Comparison of ENCODE assay signal across 27 mouse cellular contexts in the genomic region with DNA sequence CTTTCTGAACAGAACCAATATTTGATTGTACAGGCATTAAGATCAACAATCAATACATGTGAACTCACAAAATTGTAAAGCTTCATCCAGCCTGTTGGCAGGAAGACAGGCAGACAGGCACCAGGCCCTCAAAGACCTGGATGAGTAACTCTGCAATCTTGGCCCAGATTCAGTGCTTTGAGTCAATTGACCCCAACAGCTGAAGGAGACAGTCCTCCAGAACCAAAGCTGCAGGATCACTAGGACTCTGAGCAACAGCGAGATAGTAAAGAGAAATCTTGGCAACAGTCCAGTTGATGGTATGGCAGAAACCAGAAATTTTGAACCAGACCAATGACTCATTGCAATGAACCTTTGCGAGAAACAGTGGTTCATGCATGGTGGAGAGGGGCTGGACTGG.
DNase-seq lines count a peak whose midpoint lies in the region; ATAC-seq and TF ChIP-seq lines count a peak whose summit lies in the region.
"Had no signal": no experiment of that assay in that cellular context is flagged by ENCODE, and none has a peak within 500 bp of the region (broad histone marks: within the 10 kb centered on the region; RNA-seq: fewer than 3 reads in every experiment).

No protein-coding gene starts in this region.

- no peak for ATAC-seq in limb, embryonic 14.5 days (ENCODE audit: low FRiP score, low read depth)
- ATAC-seq: forebrain, embryonic 13.5 days; forebrain, embryonic 16.5 days; hindbrain, postnatal 0 days; inflammation-experienced regulatory T-cells, adult 6 months; intestine, embryonic 16.5 days; Patski had no signal

- H3K9me3 ChIP-seq in limb, embryonic 14.5 days (ENCODE audit: control insufficient read depth, low read length) = no peaks in the 10 kb centered on the region
- H3K9me3 ChIP-seq in limb, embryonic 10.5 days (replicated peaks) = no peaks in the 10 kb centered on the region
- H3K9me3 ChIP-seq: forebrain, embryonic 10.5 days; forebrain, embryonic 13.5 days; G1E; heart, embryonic 10.5 days; heart, embryonic 13.5 days had no signal

- H3K4me3 ChIP-seq in limb, embryonic 14.5 days (replicated peaks; ENCODE audit: low read length) = no peak overlapping the region
- H3K4me3 ChIP-seq in limb, embryonic 10.5 days = no peak overlapping the region
- H3K4me3 ChIP-seq in myocyte = no peak overlapping the region
- H3K4me3 ChIP-seq: forebrain, embryonic 10.5 days; forebrain, embryonic 13.5 days; heart, adult 2 months; heart, embryonic 10.5 days; heart, embryonic 13.5 days had no signal

- H3ac ChIP-seq in myocyte (ENCODE audit: control insufficient read depth, insufficient read length) = no peak overlapping the region

- no peak overlapping the region for H3K27ac ChIP-seq in limb, embryonic 14.5 days (replicated peaks; ENCODE audit: low read depth, low read length)
- no peak overlapping the region for H3K27ac ChIP-seq in limb, embryonic 10.5 days
- H3K27ac ChIP-seq: forebrain, embryonic 10.5 days; forebrain, embryonic 13.5 days; heart, adult 2 months; heart, embryonic 10.5 days; heart, embryonic 13.5 days; hindbrain, embryonic 14.5 days; hindbrain, postnatal 0 days had no signal

- H3K36me3 ChIP-seq in limb, embryonic 14.5 days (ENCODE audit: control insufficient read depth, insufficient read depth, low read length) = no peaks in the 10 kb centered on the region
- no peaks in the 10 kb centered on the region for H3K36me3 ChIP-seq in limb, embryonic 10.5 days
- no peaks in the 10 kb centered on the region for H3K36me3 ChIP-seq in myocyte (ENCODE audit: control insufficient read depth, insufficient read depth)
- H3K36me3 ChIP-seq: forebrain, embryonic 10.5 days; G1E; heart, embryonic 10.5 days; heart, embryonic 13.5 days had no signal

- no peaks in the 10 kb centered on the region for H3K79me2 ChIP-seq in myocyte (ENCODE audit: control insufficient read depth, insufficient read depth)

- H3K4me1 ChIP-seq in limb, embryonic 14.5 days (ENCODE audit: control insufficient read depth, insufficient read depth, low read length) = no peaks in the 10 kb centered on the region
- H3K4me1 ChIP-seq in limb, embryonic 10.5 days = no peaks in the 10 kb centered on the region
- H3K4me1 ChIP-seq: forebrain, embryonic 10.5 days; forebrain, embryonic 13.5 days; heart, embryonic 10.5 days; heart, embryonic 13.5 days had no signal

- H3K27me3 ChIP-seq in limb, embryonic 14.5 days (ENCODE audit: control insufficient read depth, insufficient read depth, low read length) = no peaks in the 10 kb centered on the region
- H3K27me3 ChIP-seq in limb, embryonic 10.5 days (ENCODE audit: low read depth, poor library complexity, severe bottlenecking) = no peaks in the 10 kb centered on the region
- no peaks in the 10 kb centered on the region for H3K27me3 ChIP-seq in myocyte (ENCODE audit: control insufficient read depth, insufficient read depth, insufficient read length)
- H3K27me3 ChIP-seq: CH12.LX; forebrain, embryonic 13.5 days; heart, embryonic 13.5 days had no signal

- no peak for TF ChIP-seq POLR2A in limb, embryonic 14.5 days (IDR thresholded peaks at IDR 0.05; ENCODE audit: borderline replicate concordance, extremely low read depth, insufficient read depth, insufficient read length)
- TF ChIP-seq POLR2A in myocyte (IDR thresholded peaks at IDR 0.05; ENCODE audit: insufficient read length, low read depth) = no peak

- peak; percentile 32 for DNase-seq in adrenal gland, adult 2 months
- no peak for DNase-seq in adrenal gland, postnatal 25 days
- DNase-seq in limb, embryonic 14.5 days (ENCODE audit: low spot score) = peak; percentile 7
- DNase-seq in limb, embryonic 10.5 days (ENCODE audit: low spot score) = no peak
- DNase-seq in natural killer cell, adult 2 months (ENCODE audit: low spot score in 2 of 2) = no peak
- DNase-seq: adrenal gland, adult 8-10 months; cerebellum, adult 11-12 months; cerebellum, adult 8-10 months; cerebellum, postnatal 14 days; gastrocnemius, postnatal 10 days; gastrocnemius, postnatal 36 days; heart, adult 2 months; heart, postnatal 14 days; heart, postnatal 4 days had no signal

- WGBS in limb, embryonic 14.5 days = 87% methylated on average over 2 of the region's 2 CpGs
- 90% methylated on average over 2 of the region's 2 CpGs for WGBS in limb, embryonic 10.5 days

- no peak overlapping the region for H3K9ac ChIP-seq in limb, embryonic 14.5 days (ENCODE audit: low read depth, low read length, severe bottlenecking)
- H3K9ac ChIP-seq: forebrain, embryonic 13.5 days; heart, embryonic 13.5 days; hindbrain, embryonic 14.5 days had no signal

- no peak overlapping the region for H3K4me2 ChIP-seq in limb, embryonic 14.5 days (replicated peaks; ENCODE audit: low read depth, low read length, severe bottlenecking)
- no peak overlapping the region for H3K4me2 ChIP-seq in myocyte (ENCODE audit: low read depth)
- H3K4me2 ChIP-seq: forebrain, embryonic 13.5 days; heart, embryonic 13.5 days; hindbrain, embryonic 14.5 days had no signal

TF ChIP-seq in myocyte, 11 proteins besides CTCF, POLR2A, EP300 and RAD21:
- TF ChIP-seq USF1 (IDR thresholded peaks at IDR 0.05; ENCODE audit: low read depth) (no peak), E2F4 (IDR thresholded peaks at IDR 0.05; ENCODE audit: insufficient read depth) (no peak), MYOD1 (IDR thresholded peaks at IDR 0.05; ENCODE audit: control insufficient read depth in 1 of 3, insufficient read length in 2 of 3, low read depth in 2 of 3) (peak in 2 of 3 experiments; percentile 47 to 67), TCF12 (IDR thresholded peaks at IDR 0.05; ENCODE audit: insufficient read depth, poor library complexity, severe bottlenecking) (no peak), REST (IDR thresholded peaks at IDR 0.05; ENCODE audit: insufficient read depth, insufficient read length) (no peak), POLR2AphosphoS2 (IDR thresholded peaks at IDR 0.05; ENCODE audit: insufficient read length, low read depth) (no peak), SRF (IDR thresholded peaks at IDR 0.05; ENCODE audit: control insufficient read depth, insufficient read length, low read depth) (no peak)

Comparison
In these comparisons a context has a peak if more than half of its experiments do, and no peak if none do; other contexts are left out.
1. DNase-seq: peak in adrenal gland, adult 2 months (single experiment) and limb, embryonic 14.5 days (single experiment); none in adrenal gland, postnatal 25 days (single experiment), limb, embryonic 10.5 days (single experiment) and natural killer cell, adult 2 months (0 of 2).